Mouse (Mus musculus) hindbrain, postnatal 0 days (tissue): ENCODE results near the gene Gm4559. TPM values are rescaled to one million over a fixed set of nuclear protein-coding genes. Genes with fewer than 3 reads are reported as not detected.
"Not testable (repeated sequence)": the region's sequence is repeated elsewhere in the genome, so short reads cannot be mapped to it uniquely, and the experiment has no call there.

ENCODE experiments used
- ATAC-seq: fragments of 200-750 bp; cut with Nextera tagmentation; 2 replicates; pipeline ENCODE4 v1.8.0; 2017; ENCODE audit warnings: mild to moderate bottlenecking, moderate TSS enrichment, moderate library complexity
- DNase-seq: peaks from one replicate; pipeline ENCODE4 v3.0.0-alpha.2; 2015; ENCODE audit warnings: low spot score
- H3K27ac ChIP-seq: fragments of 300-500 bp; sonication (generic); 2 replicates; pipeline ENCODE4 v1.5.1; 2014; ENCODE audit warnings: mild to moderate bottlenecking
- H3K27me3 ChIP-seq: fragments of 300-500 bp; sonication (generic); 2 replicates; pipeline ENCODE4 v1.6.1; 2014; ENCODE audit warnings: low read length, mixed read lengths; ENCODE audit not compliant: insufficient read depth
- H3K36me3 ChIP-seq: fragments of 300-500 bp; sonication (generic); 2 replicates; pipeline ENCODE4 v1.6.1; 2014; ENCODE audit warnings: low read length, mixed read lengths; ENCODE audit not compliant: insufficient read depth
- H3K4me1 ChIP-seq: fragments of 300-500 bp; sonication (generic); 2 replicates; pipeline ENCODE4 v1.6.1; 2014; ENCODE audit warnings: antibody characterized with exemption, low read length, mixed read lengths; ENCODE audit not compliant: insufficient read depth
- H3K4me2 ChIP-seq: fragments of 300-500 bp; sonication (generic); 2 replicates; pipeline ENCODE4 v1.6.1; 2014; ENCODE audit warnings: low read depth, mild to moderate bottlenecking, low read length, moderate library complexity, mixed read lengths
- H3K4me3 ChIP-seq: fragments of 300-500 bp; sonication (generic); 2 replicates; pipeline ENCODE4 v1.5.1; 2014; ENCODE audit warnings: low read length
- H3K9ac ChIP-seq: fragments of 300-500 bp; sonication (generic); replicated peaks from 2 replicates; pipeline ENCODE4 v1.6.1; 2014; ENCODE audit warnings: mild to moderate bottlenecking, low read length, moderate library complexity, mixed read lengths
- H3K9me3 ChIP-seq: fragments of 300-500 bp; sonication (generic); 2 replicates; pipeline ENCODE4 v1.6.1; 2016; ENCODE audit warnings: low read length, mixed read lengths
- CTCF ChIP-seq: IDR thresholded peaks from 2 replicates; pipeline ENCODE4 v1.5.1; 2016; ENCODE audit warnings: antibody characterized with exemption, control low read depth, low read depth
- WGBS: fragments of 180-500 bp; shearing (Covaris S2); extraction: QIAGEN DNeasy Blood & Tissue Kit; methylation state at CpG from one replicate; pipeline ENCODE4 v1.1.7; 2014; 5-methylcytosine and 5-hydroxymethylcytosine counted together
- polyA plus RNA-seq: library from polyadenylated mRNA; unstranded; fragments of >200 nt; fragmentation: Nextera tagmentation; extraction: Ambion mirVana; gene quantifications from 2 replicates; pipeline ENCODE4 v1.2.1, GENCODE M21; 2015
- total RNA-seq: library from RNA; depleted of rRNA; stranded (reverse); fragments of >200 nt; gene quantifications from 2 replicates; pipeline ENCODE4 v1.2.3, GENCODE M21; 2014

The Gm4559 gene
- total and polyA plus RNA-seq, 2 experiments from 2014 or later: not detected

DNA sequence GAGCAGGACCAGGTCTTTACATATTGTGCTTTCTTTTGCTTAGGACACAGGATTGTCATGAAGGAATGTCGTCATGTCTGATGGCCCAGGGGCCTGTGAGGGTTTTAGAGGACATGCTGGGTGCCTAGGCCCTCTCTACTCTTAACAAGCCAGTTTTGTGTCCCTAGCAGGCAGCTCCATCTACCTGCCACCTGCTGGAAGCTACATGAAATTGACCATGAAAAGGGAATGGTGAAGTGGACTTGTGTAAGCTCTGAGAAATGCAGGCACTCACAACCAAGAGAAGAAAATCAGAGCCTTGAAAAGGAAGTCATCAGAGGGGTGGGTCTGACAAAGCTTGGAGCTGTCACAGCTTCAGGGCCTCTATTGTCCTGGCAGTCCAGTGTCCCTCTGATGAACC lies 5.1 kb upstream of the Gm4559 start:
- H3K4me3 ChIP-seq, H3K9ac ChIP-seq, H3K9me3 ChIP-seq, H3K4me1 ChIP-seq, ATAC-seq, H3K4me2 ChIP-seq, H3K36me3 ChIP-seq, DNase-seq, H3K27me3 ChIP-seq, H3K27ac ChIP-seq: not testable (repeated sequence)
- WGBS: 82% methylated on average over 1 of the region's 1 CpGs
- peak; percentile 34 for TF ChIP-seq CTCF

- not testable (repeated sequence) for H3K9me3 ChIP-seq, H3K4me1 ChIP-seq, H3K27ac ChIP-seq, H3K9ac ChIP-seq, H3K36me3 ChIP-seq, H3K27me3 ChIP-seq, H3K4me2 ChIP-seq, H3K4me3 ChIP-seq
- ATAC-seq: peak; percentile 68; the same call in 1 of the 2 replicates
- peak; percentile 79 for DNase-seq
- WGBS: 0% methylated on average over 3 of the region's 3 CpGs
- peak; percentile 77 for TF ChIP-seq CTCF
Measured at GRCm38 (mm10) chr7:142278183-142278582, 4.0 kb upstream of the Gm4559 start.

DNA sequence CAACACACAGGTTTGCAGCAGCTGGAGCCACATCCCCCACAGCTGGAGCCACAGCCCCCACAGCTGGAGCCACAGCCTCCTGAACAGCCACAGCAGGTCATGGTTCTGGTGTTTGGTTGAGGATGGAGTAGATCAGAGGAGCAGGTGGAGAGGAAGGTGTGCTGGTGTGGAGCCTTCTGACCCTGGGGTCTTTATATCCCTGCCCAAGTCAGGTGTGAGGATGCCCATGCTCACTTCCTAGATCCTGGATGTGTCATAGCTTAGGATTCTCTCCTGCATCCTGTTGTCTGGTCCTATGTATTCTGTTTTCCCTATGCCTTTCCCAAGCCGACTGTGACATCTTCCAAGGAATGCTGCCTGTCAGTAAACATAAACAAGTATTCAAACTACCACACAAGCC lies 15.9 kb downstream of the Gm4559 start, which contains the start of gene Gm2431:
Gene Gm2431 (minus strand): TSS at position 101 of the 400 bp plus-strand sequence.
- H3K4me3 ChIP-seq, H3K9ac ChIP-seq, DNase-seq, H3K27ac ChIP-seq, H3K36me3 ChIP-seq, ATAC-seq, H3K4me2 ChIP-seq, H3K9me3 ChIP-seq, H3K27me3 ChIP-seq, H3K4me1 ChIP-seq: not testable (repeated sequence)
- WGBS: 69% methylated on average over 1 of the region's 1 CpGs

DNA sequence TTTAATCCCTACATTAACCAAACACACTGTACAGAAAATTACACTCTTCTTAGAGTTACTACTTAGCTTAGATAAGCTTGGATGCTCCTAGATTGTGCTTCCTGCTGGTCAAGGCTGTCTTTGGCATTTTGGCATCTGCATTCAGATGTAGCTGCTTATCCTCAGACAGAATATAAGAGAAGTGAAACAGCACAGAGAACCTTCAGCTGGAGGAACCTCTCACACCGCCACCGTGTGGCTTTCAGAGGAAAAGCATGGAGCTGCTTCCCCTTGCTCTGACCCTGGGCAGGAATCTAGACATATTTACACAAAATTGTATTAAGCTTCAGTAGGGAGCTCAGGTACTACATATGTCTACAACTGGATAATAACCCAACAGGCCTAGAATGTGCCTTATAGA lies 18.6 kb downstream of the Gm4559 start:
- ATAC-seq (peak; percentile 45), DNase-seq (peak; percentile 76)
- WGBS: 2% methylated on average over 2 of the region's 2 CpGs

GRCm38 (mm10) chr7:142249824-142250223 lies 24.3 kb downstream of the Gm4559 start:
- 3% methylated on average over 1 of the region's 1 CpGs for WGBS
- no peaks in the 10 kb centered on the region for H3K36me3 ChIP-seq
- no peak overlapping the region for H3K4me2 ChIP-seq
- TF ChIP-seq CTCF: peak; percentile 72
- no peak overlapping the region for H3K9ac ChIP-seq
- no peaks in the 10 kb centered on the region for H3K4me1 ChIP-seq
- no peak overlapping the region for H3K4me3 ChIP-seq
- no peaks in the 10 kb centered on the region for H3K9me3 ChIP-seq
- no peak for ATAC-seq
- H3K27me3 ChIP-seq: no peaks in the 10 kb centered on the region
- DNase-seq: peak; percentile 69
- no peak overlapping the region for H3K27ac ChIP-seq

More for the DNA sequence above, 18.6 kb downstream of the Gm4559 start:
- Histone ChIP-seq H3K4me2 (no peak overlapping the region), H3K9ac (no peak overlapping the region), H3K27me3 (no peaks in the 10 kb centered on the region), H3K36me3 (no peaks in the 10 kb centered on the region), H3K4me3 (no peak overlapping the region), H3K4me1 (no peaks in the 10 kb centered on the region), H3K9me3 (no peaks in the 10 kb centered on the region), H3K27ac (no peak overlapping the region)
- peak; percentile 80 for TF ChIP-seq CTCF

DNA sequence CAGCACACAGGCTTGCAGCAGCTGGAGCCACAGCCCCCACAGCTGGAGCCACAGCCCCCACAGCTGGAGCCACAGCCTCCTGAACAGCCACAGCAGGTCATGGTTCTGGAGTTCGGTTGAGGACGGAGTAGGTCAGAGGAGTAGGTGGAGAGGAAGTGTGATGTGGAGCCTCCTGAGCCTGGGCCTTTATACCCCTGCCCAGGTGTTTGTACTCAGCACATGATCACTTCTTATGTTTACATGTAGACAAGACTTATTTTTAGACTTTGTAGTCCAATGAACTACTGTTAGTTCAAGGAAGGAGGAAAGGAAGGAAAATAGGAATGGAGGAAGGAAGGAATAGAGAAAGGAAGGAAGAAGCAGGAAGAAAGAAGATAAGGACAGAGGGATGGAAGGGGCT lies 33.2 kb downstream of the Gm4559 start, which contains the start of gene Gm40460:
Gene Gm40460 (minus strand): TSS at position 101 of the 400 bp plus-strand sequence.
- ATAC-seq (no peak), DNase-seq (no peak)
- Histone ChIP-seq H3K27me3 (no peaks in the 10 kb centered on the region), H3K27ac (no peak within 1 kb of the TSS), H3K4me2 (no peak within 1 kb of the TSS), H3K36me3 (no peaks in the 10 kb centered on the region), H3K9me3 (no peaks in the 10 kb centered on the region), H3K4me3 (no peak within 1 kb of the TSS), H3K9ac (no peak within 1 kb of the TSS), H3K4me1 (no peaks in the 10 kb centered on the region)
- TF ChIP-seq CTCF: no peak
- 40% methylated on average over 2 of the region's 2 CpGs for WGBS

- Histone ChIP-seq H3K4me2 (no peak overlapping the region), H3K27me3 (no peaks in the 10 kb centered on the region), H3K9ac (no peak overlapping the region), H3K27ac (no peak overlapping the region), H3K36me3 (no peaks in the 10 kb centered on the region), H3K4me1 (no peaks in the 10 kb centered on the region), H3K9me3 (no peaks in the 10 kb centered on the region), H3K4me3 (no peak overlapping the region)
- ATAC-seq: no peak
- WGBS: 44% methylated on average over 1 of the region's 1 CpGs
- no peak for TF ChIP-seq CTCF
- DNase-seq: no peak
Measured at GRCm38 (mm10) chr7:142231540-142231939, 42.6 kb downstream of the Gm4559 start.

DNA sequence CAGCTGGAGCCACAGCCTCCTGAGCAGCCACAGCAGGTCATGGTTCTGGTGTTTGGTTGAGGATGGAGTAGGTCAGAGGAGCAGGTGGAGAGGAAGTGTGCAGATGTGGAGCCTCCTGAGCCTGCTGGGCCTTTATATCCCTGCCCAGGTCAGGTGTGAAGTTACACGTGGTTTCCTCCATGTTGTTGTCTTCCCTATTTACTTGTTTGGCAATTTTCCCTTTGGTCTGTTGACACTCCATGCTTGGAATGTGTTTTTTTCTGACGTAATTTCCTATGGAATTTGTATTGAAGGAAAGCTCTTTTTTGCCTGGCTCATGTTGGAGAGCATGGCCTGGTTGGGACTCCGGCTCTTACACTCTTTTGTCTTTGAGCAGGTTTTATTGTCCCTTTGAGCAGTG lies 44.3 kb downstream of the Gm4559 start, which contains the start of gene Krtap5-5:
Gene Krtap5-5 (minus strand): TSS at position 101 of the 400 bp plus-strand sequence.
- H3K4me3 ChIP-seq, H3K4me1 ChIP-seq, H3K27ac ChIP-seq, H3K27me3 ChIP-seq, H3K9me3 ChIP-seq, ATAC-seq, H3K9ac ChIP-seq, H3K4me2 ChIP-seq, DNase-seq, H3K36me3 ChIP-seq: not testable (repeated sequence)
- WGBS: 56% methylated on average over 3 of the region's 3 CpGs
